In the genomic region with DNA sequence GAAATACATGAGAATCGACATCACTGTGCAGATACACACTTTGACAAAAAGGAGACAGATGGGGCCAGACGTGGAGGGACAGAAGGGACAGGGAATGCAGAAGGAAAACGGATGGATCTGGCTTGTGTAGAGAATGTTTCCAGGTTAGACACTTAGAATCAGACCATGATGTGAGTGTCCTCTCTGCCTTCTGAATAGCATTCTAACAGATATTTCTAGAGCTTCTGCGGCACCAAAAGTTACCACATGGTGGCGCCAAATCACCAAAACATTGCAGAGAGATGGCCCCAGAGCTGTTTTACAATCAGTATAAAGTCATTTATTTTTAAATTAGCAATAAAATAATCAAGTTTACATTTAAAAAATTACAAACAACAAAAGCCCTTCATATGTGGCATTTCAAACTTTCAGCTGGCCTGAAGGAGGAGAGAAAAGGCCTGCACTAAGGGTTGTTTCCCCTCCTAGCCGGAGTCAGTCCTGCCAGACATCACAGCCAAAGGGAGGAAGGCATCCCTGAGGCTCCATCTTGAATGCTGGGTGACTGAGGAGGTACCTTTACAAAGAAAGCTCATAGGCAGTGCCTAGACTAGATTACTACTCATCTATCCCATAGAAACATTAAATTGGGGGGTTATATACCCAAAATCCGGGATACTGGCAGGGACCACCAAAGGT, we compare ENCODE assay signal across 9 mouse cellular contexts. TPM values are rescaled to one million over a fixed set of nuclear protein-coding genes. Genes with fewer than 3 reads are reported as not detected.
DNase-seq lines count a peak whose midpoint lies in the region; ATAC-seq and TF ChIP-seq lines count a peak whose summit lies in the region.
"Had no signal": no experiment of that assay in that cellular context is flagged by ENCODE, and none has a peak within 500 bp of the region (broad histone marks: within the 10 kb centered on the region; RNA-seq: fewer than 3 reads in every experiment).

No protein-coding gene starts in this region.

- peak; percentile 67 for DNase-seq in liver
- DNase-seq in cerebellum, adult 11 months: peak; percentile 47
- peak; percentile 18 for DNase-seq in liver, adult 2 months (ENCODE audit: extremely low read depth, low read depth, low spot score)
- peak; percentile 68 for DNase-seq in neural tube, embryonic 10.5 days (ENCODE audit: extremely low spot score, low spot score)
- peak; percentile 75 for DNase-seq in stomach, postnatal 0 days (ENCODE audit: low spot score)

- no peaks in the 10 kb centered on the region for H3K27me3 ChIP-seq in liver, embryonic 12.5 days (replicated peaks)
- no peaks in the 10 kb centered on the region for H3K27me3 ChIP-seq in forebrain, embryonic 15.5 days
- H3K27me3 ChIP-seq in intestine, embryonic 15.5 days (replicated peaks): no peaks in the 10 kb centered on the region
- no peaks in the 10 kb centered on the region for H3K27me3 ChIP-seq in liver, adult 2 months (ENCODE audit: control insufficient read depth, insufficient read depth, low read length)
- no peaks in the 10 kb centered on the region for H3K27me3 ChIP-seq in stomach, postnatal 0 days (ENCODE audit: control insufficient read depth, insufficient read depth, low read length)

- TF ChIP-seq POLR2A in liver, adult 2 months (IDR thresholded peaks at IDR 0.05; ENCODE audit: extremely low read depth, insufficient read depth, low read length): no peak

- H3K9ac ChIP-seq in liver, embryonic 12.5 days: no peak overlapping the region
- H3K9ac ChIP-seq in forebrain, embryonic 15.5 days (replicated peaks): no peak overlapping the region
- no peak overlapping the region for H3K9ac ChIP-seq in intestine, embryonic 15.5 days
- no peak overlapping the region for H3K9ac ChIP-seq in liver, adult 2 months (ENCODE audit: low read depth, low read length)
- no peak overlapping the region for H3K9ac ChIP-seq in stomach, postnatal 0 days (ENCODE audit: low read length)

- H3K36me3 ChIP-seq in liver, embryonic 12.5 days: peaks cover 48% of the 10 kb centered on the region
- H3K36me3 ChIP-seq in forebrain, embryonic 15.5 days: peaks cover 35% of the 10 kb centered on the region
- H3K36me3 ChIP-seq in intestine, embryonic 15.5 days: peaks cover 8% of the 10 kb centered on the region; the same call in 1 of the 2 replicates
- H3K36me3 ChIP-seq in liver, adult 2 months (ENCODE audit: control insufficient read depth, insufficient read depth, low read length): peaks cover 29% of the 10 kb centered on the region
- H3K36me3 ChIP-seq in stomach, postnatal 0 days (ENCODE audit: control insufficient read depth, insufficient read depth, low read length): 0 out of 2 replicates have a peak, but pooled peaks cover 6% of the 10 kb centered on the region

- H3K9me3 ChIP-seq in liver, embryonic 12.5 days (replicated peaks): no peaks in the 10 kb centered on the region
- H3K9me3 ChIP-seq in forebrain, embryonic 15.5 days: no peaks in the 10 kb centered on the region
- no peaks in the 10 kb centered on the region for H3K9me3 ChIP-seq in intestine, embryonic 15.5 days
- H3K9me3 ChIP-seq in stomach, postnatal 0 days (ENCODE audit: control insufficient read depth, low read length): no peaks in the 10 kb centered on the region

- H3K4me3 ChIP-seq in liver, embryonic 12.5 days: no peak overlapping the region
- no peak overlapping the region for H3K4me3 ChIP-seq in forebrain, embryonic 15.5 days
- H3K4me3 ChIP-seq in intestine, embryonic 15.5 days (replicated peaks): no peak overlapping the region
- no peak overlapping the region for H3K4me3 ChIP-seq in liver, adult 2 months (ENCODE audit: insufficient read depth, low read depth, low read length)
- H3K4me3 ChIP-seq in stomach, postnatal 0 days (ENCODE audit: low read depth, low read length): no peak overlapping the region

- H3K4me1 ChIP-seq in liver, embryonic 12.5 days: no peaks in the 10 kb centered on the region
- no peaks in the 10 kb centered on the region for H3K4me1 ChIP-seq in forebrain, embryonic 15.5 days
- no peaks in the 10 kb centered on the region for H3K4me1 ChIP-seq in intestine, embryonic 15.5 days (replicated peaks)
- no peaks in the 10 kb centered on the region for H3K4me1 ChIP-seq in liver, adult 2 months (ENCODE audit: control insufficient read depth, insufficient read depth, low read length)
- no peaks in the 10 kb centered on the region for H3K4me1 ChIP-seq in stomach, postnatal 0 days (replicated peaks; ENCODE audit: control insufficient read depth, insufficient read depth)

- H3K27ac ChIP-seq in liver, embryonic 12.5 days: no peak overlapping the region
- H3K27ac ChIP-seq in forebrain, embryonic 15.5 days (replicated peaks): no peak overlapping the region
- no peak overlapping the region for H3K27ac ChIP-seq in intestine, embryonic 15.5 days
- no peak overlapping the region for H3K27ac ChIP-seq in liver, adult 2 months (replicated peaks; ENCODE audit: insufficient read depth, low read depth, low read length)
- H3K27ac ChIP-seq in stomach, postnatal 0 days (replicated peaks): no peak overlapping the region
- H3K27ac ChIP-seq: macrophage had no signal

- H3K4me2 ChIP-seq in liver, embryonic 12.5 days: no peak overlapping the region
- H3K4me2 ChIP-seq in forebrain, embryonic 15.5 days (replicated peaks): no peak overlapping the region
- no peak overlapping the region for H3K4me2 ChIP-seq in intestine, embryonic 15.5 days (replicated peaks)
- no peak overlapping the region for H3K4me2 ChIP-seq in stomach, postnatal 0 days (replicated peaks; ENCODE audit: low read depth)

- no peak for ATAC-seq in liver, embryonic 12.5 days
- peak; percentile 64; the same call in 1 of the 2 replicates for ATAC-seq in forebrain, embryonic 15.5 days (replicated peaks)
- peak; percentile 58 for ATAC-seq in intestine, embryonic 15.5 days
- ATAC-seq in stomach, postnatal 0 days (ENCODE audit: low FRiP score, low TSS enrichment): no peak; the same call in 1 of the 2 replicates

- TF ChIP-seq EP300 in stomach, postnatal 0 days (optimal IDR thresholded peaks at IDR 0.05): no peak

- peak; percentile 41 for TF ChIP-seq CTCF in liver, adult 2 months (IDR thresholded peaks at IDR 0.05; ENCODE audit: low read depth, low read length)
- TF ChIP-seq CTCF in stomach, postnatal 0 days (IDR thresholded peaks at IDR 0.05; ENCODE audit: low read depth): peak; percentile 87

- no peaks in the 10 kb centered on the region for H3K79me2 ChIP-seq in liver, adult 2 months (ENCODE audit: control insufficient read depth, insufficient read depth, low read length)

- WGBS in liver, embryonic 12.5 days (ENCODE audit: insufficient replicate concordance): 51% methylated on average over 7 of the region's 7 CpGs
- WGBS in forebrain, embryonic 15.5 days: 61% methylated on average over 7 of the region's 7 CpGs
- WGBS in intestine, embryonic 15.5 days: 64% methylated on average over 7 of the region's 7 CpGs
- whole genome bisulfite sequencing in liver, adult 2 months: 61% methylated on average over 7 of the region's 7 CpGs
- WGBS in stomach, postnatal 0 days: 62% methylated on average over 7 of the region's 7 CpGs

RNA-seq across cellular contexts. Expression of gene Mrpl16, which starts 7.1 kb away (rescaled TPM):
- 54.5 and 62.6 TPM in 2 replicates for polyA plus RNA-seq in liver, embryonic 12.5 days (2016; fragmentation: Nextera tagmentation; extraction: Ambion mirVana)
- 39.9 and 42.9 TPM in 2 replicates for polyA plus RNA-seq in forebrain, embryonic 15.5 days (2015; fragmentation: Nextera tagmentation; extraction: Ambion mirVana)
- polyA plus RNA-seq in intestine, embryonic 15.5 days (2015; fragmentation: Nextera tagmentation; extraction: Ambion mirVana): 58.3 and 63.8 TPM in 2 replicates
- total RNA-seq in liver, adult 2 months (2014; rRNA removed): 28.4 and 28.8 TPM in 2 replicates
- 20.6 and 24.5 TPM in 2 replicates for polyA plus RNA-seq in liver, adult 2 months (2012; rRNA removed)
- 49.2 and 51.4 TPM in 2 replicates for polyA plus RNA-seq in stomach, postnatal 0 days (2015; fragmentation: Nextera tagmentation; extraction: Ambion mirVana)

RNA-seq across cellular contexts. Expression of gene Gif, which starts 30.0 kb away (rescaled TPM):
- polyA plus RNA-seq in liver, embryonic 12.5 days (2016; fragmentation: Nextera tagmentation; extraction: Ambion mirVana): not detected in 2 replicates
- polyA plus RNA-seq in forebrain, embryonic 15.5 days (2015; fragmentation: Nextera tagmentation; extraction: Ambion mirVana): not detected in 2 replicates
- polyA plus RNA-seq in intestine, embryonic 15.5 days (2015; fragmentation: Nextera tagmentation; extraction: Ambion mirVana): not detected in 2 replicates
- total RNA-seq in liver, adult 2 months (2014; rRNA removed): not detected in 2 replicates
- not detected in 2 replicates for polyA plus RNA-seq in liver, adult 2 months (2012; rRNA removed)
- polyA plus RNA-seq in stomach, postnatal 0 days (2015; fragmentation: Nextera tagmentation; extraction: Ambion mirVana): 161 and 172 TPM in 2 replicates
- polyA plus RNA-seq: macrophage had no signal

RNA-seq across cellular contexts. Expression of gene Stx3, which starts 41.9 kb away (rescaled TPM):
- 2.5 TPM in 2 replicates for polyA plus RNA-seq in liver, embryonic 12.5 days (2016; fragmentation: Nextera tagmentation; extraction: Ambion mirVana)
- polyA plus RNA-seq in forebrain, embryonic 15.5 days (2015; fragmentation: Nextera tagmentation; extraction: Ambion mirVana): 11.8 and 13.2 TPM in 2 replicates
- polyA plus RNA-seq in intestine, embryonic 15.5 days (2015; fragmentation: Nextera tagmentation; extraction: Ambion mirVana): 41.6 and 44.8 TPM in 2 replicates
- total RNA-seq in liver, adult 2 months (2014; rRNA removed): 1.5 and 2.0 TPM in 2 replicates
- polyA plus RNA-seq in liver, adult 2 months (2012; rRNA removed): 0.24 and 0.46 TPM in 2 replicates
- 17.9 and 18.7 TPM in 2 replicates for polyA plus RNA-seq in stomach, postnatal 0 days (2015; fragmentation: Nextera tagmentation; extraction: Ambion mirVana)

Comparison
In these comparisons a context has a peak if more than half of its experiments do, and no peak if none do; other contexts are left out.
1. DNase-seq: peak in every context shown above with its lines; median percentile 75 in stomach, postnatal 0 days; 68 in neural tube, embryonic 10.5 days; 67 in liver; 47 in cerebellum, adult 11 months; 18 in liver, adult 2 months.
2. ATAC-seq: peak in forebrain, embryonic 15.5 days (single experiment) and intestine, embryonic 15.5 days (single experiment); none in liver, embryonic 12.5 days (single experiment) and stomach, postnatal 0 days (single experiment).
3. RNA of gene Gif, which starts 30.0 kb away (polyA plus RNA-seq): 161 to 172 TPM in stomach, postnatal 0 days; not detected in liver, embryonic 12.5 days, not detected in forebrain, embryonic 15.5 days, not detected in intestine, embryonic 15.5 days and not detected in liver, adult 2 months; every median in the first group is over 100 times any median in the second.